Mouse (Mus musculus) erythroblast, embryonic 14.5 days (primary cell): Measurements from ENCODE around the gene Wdr63. TPM values are rescaled to one million over a fixed set of nuclear protein-coding genes. Genes with fewer than 3 reads are reported as not detected.

Source experiments
- H3K27me3 ChIP-seq: 2 replicates; pipeline ENCODE4 v1.6.1; 2012; ENCODE audit warnings: inconsistent platforms; ENCODE audit not compliant: control insufficient read depth
- H3K36me3 ChIP-seq: 2 replicates; pipeline ENCODE4 v1.6.1; 2012; ENCODE audit warnings: mild to moderate bottlenecking, inconsistent platforms; ENCODE audit not compliant: control insufficient read depth
- H3K4me1 ChIP-seq: 2 replicates; pipeline ENCODE4 v1.6.1; 2012; ENCODE audit warnings: inconsistent platforms; ENCODE audit not compliant: control insufficient read depth
- H3K4me3 ChIP-seq: replicated peaks from 2 replicates; pipeline ENCODE3; 2012; ENCODE audit warnings: moderate library complexity, mild to moderate bottlenecking, inconsistent platforms
- H3K9me3 ChIP-seq: 2 replicates; pipeline ENCODE4 v1.6.1; 2012; ENCODE audit warnings: low read length, inconsistent platforms, mixed read lengths; ENCODE audit not compliant: control insufficient read depth
- GATA1 ChIP-seq: IDR thresholded peaks from 2 replicates; pipeline ENCODE4 v1.6.1; 2012; ENCODE audit warnings: low read length, inconsistent platforms, mixed read lengths
- TAL1 ChIP-seq: IDR thresholded peaks from 3 replicates; pipeline ENCODE4 v1.6.1; 2012; ENCODE audit warnings: low read length, inconsistent platforms, mixed read lengths
- polyA plus RNA-seq: library from polyadenylated mRNA; stranded (reverse); fragments of >175 nt; gene quantifications from 2 replicates; pipeline ENCODE4 v1.2.3, GENCODE M21; 2012

The Wdr63 gene
- polyA plus RNA-seq, 1 experiment: not detected

- no peaks in the 10 kb centered on the region for H3K9me3 ChIP-seq
- peaks cover 7% of the 10 kb centered on the region for H3K4me1 ChIP-seq
- H3K27me3 ChIP-seq: no peaks in the 10 kb centered on the region
- no peaks in the 10 kb centered on the region for H3K36me3 ChIP-seq
- H3K4me3 ChIP-seq: no peak overlapping the region
- TF ChIP-seq TAL1 (no peak), GATA1 (no peak)
Measured at GRCm38 (mm10) chr3:146049951-146050350, 58.0 kb downstream of the Wdr63 start.

- H3K9me3 ChIP-seq: no peaks in the 10 kb centered on the region
- peak overlapping the region; percentile 29 for H3K4me3 ChIP-seq
- TF ChIP-seq GATA1 (no peak), TAL1 (no peak)
- peaks cover 7% of the 10 kb centered on the region for H3K4me1 ChIP-seq
- no peaks in the 10 kb centered on the region for H3K36me3 ChIP-seq
- no peaks in the 10 kb centered on the region for H3K27me3 ChIP-seq
Measured at GRCm38 (mm10) chr3:146047704-146048207, 60.2 kb downstream of the Wdr63 start.

- H3K4me3 ChIP-seq: no peak overlapping the region
- TF ChIP-seq GATA1 (no peak), TAL1 (no peak)
- H3K4me1 ChIP-seq: peaks cover 7% of the 10 kb centered on the region
- H3K9me3 ChIP-seq: no peaks in the 10 kb centered on the region
- no peaks in the 10 kb centered on the region for H3K27me3 ChIP-seq
- no peaks in the 10 kb centered on the region for H3K36me3 ChIP-seq
Measured at GRCm38 (mm10) chr3:146046076-146046475, 61.9 kb downstream of the Wdr63 start.

DNA sequence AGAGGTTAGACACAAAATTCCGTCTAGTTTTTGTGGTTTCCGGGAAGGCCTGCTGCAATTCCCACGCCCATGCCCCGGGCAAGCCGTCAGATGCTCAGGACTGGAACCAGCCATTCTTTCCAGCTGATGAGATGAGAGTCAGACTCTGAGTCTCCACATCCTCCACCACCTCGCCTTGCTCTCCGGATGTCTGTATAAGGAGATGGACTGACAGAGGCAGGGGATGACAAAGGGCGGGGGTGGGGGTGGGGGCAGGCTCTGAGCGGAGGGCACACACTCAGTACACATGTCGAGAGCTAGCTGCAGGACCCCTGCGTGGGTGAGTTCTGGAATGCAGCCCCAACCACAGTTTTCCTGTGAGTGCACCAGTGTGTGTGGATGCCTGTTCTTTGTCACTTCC, 63.0 kb downstream of the Wdr63 start:
- Histone ChIP-seq H3K4me1 (peaks cover 7% of the 10 kb centered on the region), H3K36me3 (no peaks in the 10 kb centered on the region), H3K4me3 (no peak overlapping the region), H3K27me3 (no peaks in the 10 kb centered on the region), H3K9me3 (no peaks in the 10 kb centered on the region)
- no peak for TF ChIP-seq GATA1
- no peak for TF ChIP-seq TAL1

GRCm38 (mm10) chr3:146041382-146041781, 66.5 kb downstream of the Wdr63 start:
- Histone ChIP-seq H3K4me1 (no peaks in the 10 kb centered on the region), H3K4me3 (no peak overlapping the region), H3K36me3 (no peaks in the 10 kb centered on the region), H3K9me3 (no peaks in the 10 kb centered on the region), H3K27me3 (no peaks in the 10 kb centered on the region)
- TF ChIP-seq TAL1: no peak
- TF ChIP-seq GATA1: no peak

DNA sequence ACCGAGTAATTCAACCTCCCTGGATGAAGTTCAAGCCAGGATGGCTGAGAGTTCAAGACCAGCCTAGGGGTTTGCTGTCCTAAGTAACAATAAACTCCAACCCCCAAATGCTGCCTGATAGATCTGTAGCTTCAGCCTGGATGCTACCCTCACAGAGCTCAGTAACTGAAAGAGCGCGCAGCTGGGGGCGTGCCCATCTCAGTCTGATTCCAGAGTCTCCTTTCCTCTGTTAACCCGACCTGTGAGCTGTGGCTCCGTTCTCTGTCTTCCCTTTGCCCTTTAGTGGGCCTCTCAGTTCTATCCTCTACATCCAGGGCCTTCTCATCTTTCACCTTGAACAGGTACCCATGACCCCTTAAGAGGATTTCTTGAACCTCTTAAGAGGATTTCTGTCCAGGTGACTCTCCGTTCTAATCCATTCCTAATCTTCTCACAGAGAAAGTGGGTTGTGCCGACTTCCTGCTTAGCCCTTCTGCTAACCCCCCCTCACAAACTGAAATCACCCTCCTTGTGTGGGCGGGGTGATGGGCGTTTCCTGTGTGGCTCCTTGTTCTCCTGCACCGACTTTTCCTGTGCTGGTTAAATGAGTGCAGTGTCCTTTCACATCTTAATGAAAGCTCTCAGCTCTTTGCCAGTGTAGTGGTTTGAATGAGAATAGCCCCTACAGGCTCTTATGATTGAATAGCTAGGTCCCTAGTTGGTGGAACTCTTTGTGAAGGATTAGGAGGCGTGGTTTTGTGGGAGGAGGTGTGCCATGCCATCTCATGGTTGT, 68.6 kb downstream of the Wdr63 start:
- Histone ChIP-seq H3K27me3 (no peaks in the 10 kb centered on the region), H3K9me3 (no peaks in the 10 kb centered on the region), H3K4me1 (no peaks in the 10 kb centered on the region), H3K36me3 (no peaks in the 10 kb centered on the region), H3K4me3 (no peak overlapping the region)
- no peak for TF ChIP-seq TAL1
- no peak for TF ChIP-seq GATA1

- Histone ChIP-seq H3K4me1 (no peaks in the 10 kb centered on the region), H3K36me3 (no peaks in the 10 kb centered on the region), H3K9me3 (no peaks in the 10 kb centered on the region), H3K4me3 (no peak overlapping the region), H3K27me3 (no peaks in the 10 kb centered on the region)
- no peak for TF ChIP-seq TAL1
- TF ChIP-seq GATA1: no peak
Measured at GRCm38 (mm10) chr3:146037906-146038305, 70.0 kb downstream of the Wdr63 start.

DNA sequence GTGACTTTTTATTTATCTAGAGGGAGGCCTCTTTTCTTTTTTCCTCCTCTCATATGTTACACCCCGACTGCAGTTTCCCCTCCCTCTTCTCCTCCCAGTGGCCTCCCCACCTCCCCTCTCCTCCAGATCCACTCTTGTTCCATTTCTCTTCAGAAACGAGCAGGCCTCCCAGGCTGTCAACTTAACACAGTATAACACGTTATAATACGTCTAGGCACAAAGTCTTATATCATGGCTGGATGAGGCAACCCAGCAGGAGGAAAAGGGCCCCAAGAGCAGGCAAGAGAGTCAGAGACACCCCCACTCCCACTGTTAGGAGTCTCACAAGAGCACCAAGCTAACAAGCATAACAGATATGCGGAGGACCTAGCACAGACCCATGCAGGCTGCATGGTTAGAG, 75.0 kb downstream of the Wdr63 start:
- Histone ChIP-seq H3K4me1 (no peaks in the 10 kb centered on the region), H3K27me3 (no peaks in the 10 kb centered on the region), H3K36me3 (no peaks in the 10 kb centered on the region), H3K4me3 (no peak overlapping the region), H3K9me3 (no peaks in the 10 kb centered on the region)
- TF ChIP-seq GATA1 (no peak), TAL1 (no peak)

GRCm38 (mm10) chr3:146030255-146030836, 77.6 kb downstream of the Wdr63 start:
- H3K36me3 ChIP-seq: no peaks in the 10 kb centered on the region
- H3K9me3 ChIP-seq: no peaks in the 10 kb centered on the region
- TF ChIP-seq GATA1 (no peak), TAL1 (no peak)
- no peaks in the 10 kb centered on the region for H3K4me1 ChIP-seq
- H3K4me3 ChIP-seq: no peak overlapping the region
- H3K27me3 ChIP-seq: no peaks in the 10 kb centered on the region
